Mouse (Mus musculus) layer of hippocampus, adult 9-11 months (tissue): ENCODE measurements around the gene Nppc.

Experiments used
- DNase-seq: peaks from one replicate; pipeline ENCODE4 v3.0.0; 2022

Nppc gene

GRCm38 (mm10) chr1:86650272-86650671, 20.1 kb downstream of the Nppc start:
- DNase-seq, result peak; percentile 34

- no peak for DNase-seq
These were observed 22.9 kb downstream of the Nppc start for GRCm38 (mm10) chr1:86647517-86647916.

- DNase-seq, result no peak
These were observed 27.1 kb downstream of the Nppc start for GRCm38 (mm10) chr1:86643101-86643809.

- peak; percentile 13 for DNase-seq
These were observed 35.5 kb downstream of the Nppc start for GRCm38 (mm10) chr1:86634751-86635359.

- no peak for DNase-seq
These were observed 36.3 kb downstream of the Nppc start for GRCm38 (mm10) chr1:86633840-86634750.

GRCm38 (mm10) chr1:86633434-86633833, 36.9 kb downstream of the Nppc start:
- DNase-seq, result no peak

- no peak for DNase-seq
These were observed 37.5 kb downstream of the Nppc start for GRCm38 (mm10) chr1:86632732-86633380.

GRCm38 (mm10) chr1:86630527-86630926, 39.8 kb downstream of the Nppc start:
- no peak for DNase-seq

GRCm38 (mm10) chr1:86629936-86630335, 40.4 kb downstream of the Nppc start:
- DNase-seq, result no peak

- no peak for DNase-seq
These were observed 42.1 kb downstream of the Nppc start for GRCm38 (mm10) chr1:86628270-86628669.

GRCm38 (mm10) chr1:86623001-86624000, 47.1 kb downstream of the Nppc start:
- DNase-seq, result peak; percentile 39

GRCm38 (mm10) chr1:86622296-86622695, 48.1 kb downstream of the Nppc start:
- no peak for DNase-seq

- peak; percentile 52 for DNase-seq
These were observed 51.8 kb downstream of the Nppc start for GRCm38 (mm10) chr1:86618454-86619125.
